Mouse (Mus musculus): ENCODE results near the gene Zpbp2. TPM values are rescaled to one million over a fixed set of nuclear protein-coding genes. Genes with fewer than 3 reads are reported as not detected.
A peak's percentile ranks its signal among the peaks of the same experiment; 100 is the strongest.

Zpbp2 gene
- polyA plus RNA-seq, 1 experiment from 2014 or later, result not detected

GRCm38 (mm10) chr11:98547308-98547693, 3.6 kb upstream of the Zpbp2 start:
- ATAC-seq (ENCODE audit: insufficient number of reproducible peaks, insufficient read depth, low FRiP score, low read depth), result no peak
- Histone ChIP-seq H3K9ac (replicated peaks; ENCODE audit: low read depth, low read length) (no peak overlapping the region), H3K4me3 (ENCODE audit: low read depth, low read length) (no peak overlapping the region), H3K27me3 (ENCODE audit: control insufficient read depth, insufficient read depth, low read length) (peaks cover 38% of the 10 kb centered on the region), H3K36me3 (ENCODE audit: control insufficient read depth, insufficient read depth, low read length) (no peaks in the 10 kb centered on the region), H3K27ac (ENCODE audit: low read length) (no peak overlapping the region), H3K9me3 (ENCODE audit: control insufficient read depth, low read depth, low read length) (no peaks in the 10 kb centered on the region), H3K4me2 (replicated peaks; ENCODE audit: low read depth, low read length) (no peak overlapping the region), H3K4me1 (ENCODE audit: control insufficient read depth, insufficient read depth, low read length) (peaks cover 8% of the 10 kb centered on the region)
- 56% methylated on average over 3 of the region's 3 CpGs for WGBS

GRCm38 (mm10) chr11:98549363-98549762, 1.5 kb upstream of the Zpbp2 start:
- Histone ChIP-seq H3K27me3 (ENCODE audit: control insufficient read depth, insufficient read depth, low read length) (peaks cover 32% of the 10 kb centered on the region), H3K9ac (replicated peaks; ENCODE audit: low read depth, low read length) (no peak overlapping the region), H3K4me1 (ENCODE audit: control insufficient read depth, insufficient read depth, low read length) (peaks cover 8% of the 10 kb centered on the region), H3K4me2 (replicated peaks; ENCODE audit: low read depth, low read length) (no peak overlapping the region), H3K36me3 (ENCODE audit: control insufficient read depth, insufficient read depth, low read length) (no peaks in the 10 kb centered on the region), H3K9me3 (ENCODE audit: control insufficient read depth, low read depth, low read length) (no peaks in the 10 kb centered on the region), H3K27ac (ENCODE audit: low read length) (no peak overlapping the region), H3K4me3 (ENCODE audit: low read depth, low read length) (no peak overlapping the region)
- ATAC-seq (ENCODE audit: insufficient number of reproducible peaks, insufficient read depth, low FRiP score, low read depth), result no peak
- WGBS, result 67% methylated on average over 4 of the region's 4 CpGs

GRCm38 (mm10) chr11:98550311-98550974, 454 bp upstream of the Zpbp2 start:
- no peak overlapping the region for H3K9ac ChIP-seq (replicated peaks; ENCODE audit: low read depth, low read length)
- ATAC-seq (ENCODE audit: insufficient number of reproducible peaks, insufficient read depth, low FRiP score, low read depth), result no peak
- no peaks in the 10 kb centered on the region for H3K36me3 ChIP-seq (ENCODE audit: control insufficient read depth, insufficient read depth, low read length)
- no peaks in the 10 kb centered on the region for H3K9me3 ChIP-seq (ENCODE audit: control insufficient read depth, low read depth, low read length)
- peaks cover 32% of the 10 kb centered on the region for H3K27me3 ChIP-seq (ENCODE audit: control insufficient read depth, insufficient read depth, low read length)
- H3K4me2 ChIP-seq (replicated peaks; ENCODE audit: low read depth, low read length), result peak overlapping the region; percentile 83
- H3K4me3 ChIP-seq (ENCODE audit: low read depth, low read length), result peak overlapping the region; percentile 73
- no peak overlapping the region; the same call in 1 of the 2 replicates for H3K27ac ChIP-seq (ENCODE audit: low read length)
- peaks cover 5% of the 10 kb centered on the region for H3K4me1 ChIP-seq (ENCODE audit: control insufficient read depth, insufficient read depth, low read length)
- 16% methylated on average over 20 of the region's 20 CpGs for WGBS

- WGBS, result 93% methylated on average over 4 of the region's 4 CpGs
- no peak overlapping the region for H3K4me2 ChIP-seq (replicated peaks; ENCODE audit: low read depth, low read length)
- no peak overlapping the region for H3K27ac ChIP-seq (ENCODE audit: low read length)
- peaks cover 9% of the 10 kb centered on the region for H3K27me3 ChIP-seq (ENCODE audit: control insufficient read depth, insufficient read depth, low read length)
- no peak for ATAC-seq (ENCODE audit: insufficient number of reproducible peaks, insufficient read depth, low FRiP score, low read depth)
- H3K4me1 ChIP-seq (ENCODE audit: control insufficient read depth, insufficient read depth, low read length), result no peaks in the 10 kb centered on the region
- no peaks in the 10 kb centered on the region for H3K36me3 ChIP-seq (ENCODE audit: control insufficient read depth, insufficient read depth, low read length)
- H3K4me3 ChIP-seq (ENCODE audit: low read depth, low read length), result no peak overlapping the region
- H3K9me3 ChIP-seq (ENCODE audit: control insufficient read depth, low read depth, low read length), result no peaks in the 10 kb centered on the region
- no peak overlapping the region for H3K9ac ChIP-seq (replicated peaks; ENCODE audit: low read depth, low read length)
Observed at GRCm38 (mm10) chr11:98553966-98554365, 3.1 kb downstream of the Zpbp2 start.

GRCm38 (mm10) chr11:98555124-98555700, 4.3 kb downstream of the Zpbp2 start:
- no peaks in the 10 kb centered on the region for H3K4me1 ChIP-seq (ENCODE audit: control insufficient read depth, insufficient read depth, low read length)
- H3K36me3 ChIP-seq (ENCODE audit: control insufficient read depth, insufficient read depth, low read length), result no peaks in the 10 kb centered on the region

GRCm38 (mm10) chr11:98560942-98561341, 10.0 kb downstream of the Zpbp2 start:
- ATAC-seq (ENCODE audit: insufficient number of reproducible peaks, insufficient read depth, low FRiP score, low read depth), result no peak
- Histone ChIP-seq H3K27me3 (ENCODE audit: control insufficient read depth, insufficient read depth, low read length) (no peaks in the 10 kb centered on the region), H3K9me3 (ENCODE audit: control insufficient read depth, low read depth, low read length) (no peaks in the 10 kb centered on the region), H3K9ac (replicated peaks; ENCODE audit: low read depth, low read length) (no peak overlapping the region), H3K4me2 (replicated peaks; ENCODE audit: low read depth, low read length) (no peak overlapping the region), H3K27ac (ENCODE audit: low read length) (no peak overlapping the region), H3K4me3 (ENCODE audit: low read depth, low read length) (no peak overlapping the region), H3K36me3 (ENCODE audit: control insufficient read depth, insufficient read depth, low read length) (no peaks in the 10 kb centered on the region), H3K4me1 (ENCODE audit: control insufficient read depth, insufficient read depth, low read length) (no peaks in the 10 kb centered on the region)
- WGBS, result 16% methylated on average over 7 of the region's 7 CpGs

More at GRCm38 (mm10) chr11:98555124-98555700, 4.3 kb downstream of the Zpbp2 start:
- WGBS, result 69% methylated on average over 12 of the region's 12 CpGs
- H3K4me2 ChIP-seq (replicated peaks; ENCODE audit: low read depth, low read length), result no peak overlapping the region
- ATAC-seq (ENCODE audit: insufficient number of reproducible peaks, insufficient read depth, low FRiP score, low read depth), result no peak
- peaks cover 1% of the 10 kb centered on the region; the same call in 1 of the 2 replicates for H3K27me3 ChIP-seq (ENCODE audit: control insufficient read depth, insufficient read depth, low read length)
- H3K4me3 ChIP-seq (ENCODE audit: low read depth, low read length), result no peak overlapping the region
- no peaks in the 10 kb centered on the region for H3K9me3 ChIP-seq (ENCODE audit: control insufficient read depth, low read depth, low read length)
- H3K27ac ChIP-seq (ENCODE audit: low read length), result no peak overlapping the region
- H3K9ac ChIP-seq (replicated peaks; ENCODE audit: low read depth, low read length), result no peak overlapping the region

- Histone ChIP-seq H3K9ac (replicated peaks; ENCODE audit: low read depth, low read length) (no peak overlapping the region), H3K27me3 (ENCODE audit: control insufficient read depth, insufficient read depth, low read length) (no peaks in the 10 kb centered on the region), H3K4me3 (ENCODE audit: low read depth, low read length) (no peak overlapping the region), H3K9me3 (ENCODE audit: control insufficient read depth, low read depth, low read length) (no peaks in the 10 kb centered on the region), H3K4me2 (replicated peaks; ENCODE audit: low read depth, low read length) (no peak overlapping the region), H3K36me3 (ENCODE audit: control insufficient read depth, insufficient read depth, low read length) (no peaks in the 10 kb centered on the region), H3K4me1 (ENCODE audit: control insufficient read depth, insufficient read depth, low read length) (no peaks in the 10 kb centered on the region), H3K27ac (ENCODE audit: low read length) (no peak overlapping the region)
- no peak for ATAC-seq (ENCODE audit: insufficient number of reproducible peaks, insufficient read depth, low FRiP score, low read depth)
- 74% methylated on average over 3 of the region's 3 CpGs for WGBS
Observed at GRCm38 (mm10) chr11:98563025-98563424, 12.1 kb downstream of the Zpbp2 start.

- Histone ChIP-seq H3K36me3 (ENCODE audit: control insufficient read depth, insufficient read depth, low read length) (no peaks in the 10 kb centered on the region), H3K27ac (ENCODE audit: low read length) (no peak overlapping the region), H3K4me1 (ENCODE audit: control insufficient read depth, insufficient read depth, low read length) (no peaks in the 10 kb centered on the region), H3K9ac (replicated peaks; ENCODE audit: low read depth, low read length) (no peak overlapping the region), H3K27me3 (ENCODE audit: control insufficient read depth, insufficient read depth, low read length) (no peaks in the 10 kb centered on the region), H3K4me2 (replicated peaks; ENCODE audit: low read depth, low read length) (no peak overlapping the region), H3K9me3 (ENCODE audit: control insufficient read depth, low read depth, low read length) (no peaks in the 10 kb centered on the region), H3K4me3 (ENCODE audit: low read depth, low read length) (no peak overlapping the region)
- no peak for ATAC-seq (ENCODE audit: insufficient number of reproducible peaks, insufficient read depth, low FRiP score, low read depth)
- WGBS, result 60% methylated on average over 13 of the region's 13 CpGs
Observed at GRCm38 (mm10) chr11:98563921-98564414, 13.1 kb downstream of the Zpbp2 start.

Measured in stomach, embryonic 14.5 days (tissue).